Mouse (Mus musculus): Measurements from ENCODE around the gene Cby1.

The Cby1 gene

DNA sequence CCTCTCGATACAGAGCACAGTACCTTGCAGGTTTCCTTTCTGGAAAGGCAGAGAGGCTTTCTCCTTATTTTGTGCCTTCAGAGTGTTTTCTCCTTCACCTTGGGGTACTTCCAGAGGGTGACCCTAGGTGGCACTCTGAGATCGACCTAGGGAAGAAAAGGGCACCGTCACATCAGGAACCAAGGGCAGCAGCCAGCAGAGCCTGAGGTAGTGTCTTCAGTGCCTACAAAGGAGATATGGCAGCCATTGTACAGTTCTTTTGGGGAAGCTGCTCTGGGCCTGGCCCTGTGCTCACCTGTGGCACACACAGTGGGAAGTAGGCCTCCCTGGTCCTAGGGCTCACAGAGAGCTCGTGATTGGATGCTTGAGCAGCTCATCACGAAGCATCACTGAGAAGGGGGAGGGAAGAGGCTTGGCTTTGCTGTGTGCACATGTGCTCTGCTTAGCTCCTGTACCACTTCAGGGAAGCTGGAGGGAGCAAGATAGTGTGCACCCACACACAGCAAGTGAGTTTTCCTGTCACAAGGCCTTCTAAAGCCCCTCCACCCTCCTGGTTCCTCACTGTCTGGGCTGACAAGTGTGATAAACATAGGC is 49.3 kb downstream of the Cby1 start:
- no peak for DNase-seq

- DNase-seq, result no peak
These were observed 56.6 kb downstream of the Cby1 start for GRCm38 (mm10) chr15:79715646-79716045.

- no peak for DNase-seq
These were observed 57.7 kb downstream of the Cby1 start for GRCm38 (mm10) chr15:79716710-79717109.

Data from liver (tissue).